Comparison of ENCODE assay signal across 10 mouse cellular contexts in the genomic region with DNA sequence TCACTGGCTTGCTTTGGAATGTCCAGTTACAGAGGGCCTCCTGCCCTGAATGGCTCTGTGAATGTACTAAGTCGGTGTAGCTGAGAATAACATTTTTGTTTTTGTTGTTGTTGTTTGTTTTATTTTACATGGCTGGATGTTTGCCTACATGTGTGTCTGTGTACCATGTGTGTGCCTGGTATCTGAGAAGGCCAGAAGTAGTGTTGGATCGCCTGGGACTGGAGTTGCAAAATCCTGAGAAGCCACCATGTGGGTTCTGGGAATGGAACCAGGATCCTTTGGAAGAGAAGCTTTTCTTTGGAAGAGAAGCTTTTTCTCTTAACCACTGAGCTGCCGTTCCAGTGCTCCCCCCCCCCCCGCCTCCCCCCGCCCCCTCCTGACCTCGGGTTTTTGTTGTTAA. TPM values are rescaled to one million over a fixed set of nuclear protein-coding genes. Genes with fewer than 3 reads are reported as not detected.
DNase-seq lines count a peak whose midpoint lies in the region; ATAC-seq and TF ChIP-seq lines count a peak whose summit lies in the region.
"Had no signal": no experiment of that assay in that cellular context is flagged by ENCODE, and none has a peak within 500 bp of the region (broad histone marks: within the 10 kb centered on the region; RNA-seq: fewer than 3 reads in every experiment).

No protein-coding gene starts in this region.

- DNase-seq in adrenal gland, adult 2 months: peak; percentile 34
- DNase-seq in adrenal gland, postnatal 14 days: no peak
- DNase-seq in liver, adult 2 months (ENCODE audit: extremely low read depth, low read depth, low spot score): no peak
- DNase-seq in liver: no peak
- no peak for DNase-seq in limb, embryonic 14.5 days (ENCODE audit: low spot score)
- DNase-seq in layer of hippocampus, adult 18-20 months (ENCODE audit: low spot score in 2 of 2): no peak
- no peak for DNase-seq in retina, embryonic 14.5 days (ENCODE audit: low spot score)

- 15% methylated on average over 6 of the region's 6 CpGs for WGBS in liver, adult 2 months
- WGBS in limb, embryonic 14.5 days: 46% methylated on average over 6 of the region's 6 CpGs
- 36% methylated on average over 6 of the region's 6 CpGs for WGBS in stomach, embryonic 15.5 days

- H3K4me3 ChIP-seq in liver, adult 2 months (ENCODE audit: insufficient read depth, low read depth, low read length): no peak overlapping the region
- no peak overlapping the region for H3K4me3 ChIP-seq in limb, embryonic 14.5 days (replicated peaks; ENCODE audit: low read length)
- H3K4me3 ChIP-seq in stomach, embryonic 15.5 days (replicated peaks): no peak overlapping the region

- H3K27me3 ChIP-seq in liver, adult 2 months (ENCODE audit: control insufficient read depth, insufficient read depth, low read length): no peaks in the 10 kb centered on the region
- no peaks in the 10 kb centered on the region for H3K27me3 ChIP-seq in limb, embryonic 14.5 days (ENCODE audit: control insufficient read depth, insufficient read depth, low read length)
- no peaks in the 10 kb centered on the region for H3K27me3 ChIP-seq in stomach, embryonic 15.5 days (replicated peaks)

- no peaks in the 10 kb centered on the region for H3K9me3 ChIP-seq in limb, embryonic 14.5 days (ENCODE audit: control insufficient read depth, low read length)
- no peaks in the 10 kb centered on the region for H3K9me3 ChIP-seq in stomach, embryonic 15.5 days

- TF ChIP-seq CTCF in liver, adult 2 months (IDR thresholded peaks at IDR 0.05; ENCODE audit: low read depth, low read length): no peak

- H3K79me2 ChIP-seq in liver, adult 2 months (ENCODE audit: control insufficient read depth, insufficient read depth, low read length): peaks cover 20% of the 10 kb centered on the region; the same call in 1 of the 2 replicates

- no peak for ATAC-seq in limb, embryonic 14.5 days (ENCODE audit: low FRiP score, low read depth)
- ATAC-seq in stomach, embryonic 15.5 days (ENCODE audit: insufficient read depth, low FRiP score, low read depth): no peak

- peak overlapping the region; percentile 63; the same call in 1 of the 2 replicates for H3K4me2 ChIP-seq in limb, embryonic 14.5 days (replicated peaks; ENCODE audit: low read depth, low read length, severe bottlenecking)
- H3K4me2 ChIP-seq in stomach, embryonic 15.5 days: peak overlapping the region; percentile 80; the same call in 1 of the 2 replicates

- 0 out of 2 replicates have a peak overlapping the region, but pooled peaks have one; percentile 11 for H3K9ac ChIP-seq in liver, adult 2 months (ENCODE audit: low read depth, low read length)
- H3K9ac ChIP-seq in limb, embryonic 14.5 days (ENCODE audit: low read depth, low read length, severe bottlenecking): no peak overlapping the region
- H3K9ac ChIP-seq in stomach, embryonic 15.5 days: no peak overlapping the region

- peaks cover 3% of the 10 kb centered on the region; the same call in 1 of the 2 replicates for H3K36me3 ChIP-seq in liver, adult 2 months (ENCODE audit: control insufficient read depth, insufficient read depth, low read length)
- H3K36me3 ChIP-seq in limb, embryonic 14.5 days (ENCODE audit: control insufficient read depth, insufficient read depth, low read length): peaks cover 14% of the 10 kb centered on the region
- peaks cover 4% of the 10 kb centered on the region; the same call in 1 of the 2 replicates for H3K36me3 ChIP-seq in stomach, embryonic 15.5 days

- peaks cover 39% of the 10 kb centered on the region for H3K4me1 ChIP-seq in liver, adult 2 months (ENCODE audit: control insufficient read depth, insufficient read depth, low read length)
- peaks cover 57% of the 10 kb centered on the region for H3K4me1 ChIP-seq in limb, embryonic 14.5 days (ENCODE audit: control insufficient read depth, insufficient read depth, low read length)
- peaks cover 54% of the 10 kb centered on the region for H3K4me1 ChIP-seq in stomach, embryonic 15.5 days

- no peak for TF ChIP-seq POLR2A in liver, adult 2 months (IDR thresholded peaks at IDR 0.05; ENCODE audit: extremely low read depth, insufficient read depth, low read length)
- TF ChIP-seq POLR2A in limb, embryonic 14.5 days (IDR thresholded peaks at IDR 0.05; ENCODE audit: borderline replicate concordance, extremely low read depth, insufficient read depth, insufficient read length): no peak

- peak overlapping the region; percentile 56 for H3K27ac ChIP-seq in liver, adult 2 months (replicated peaks; ENCODE audit: insufficient read depth, low read depth, low read length)
- no peak overlapping the region for H3K27ac ChIP-seq in limb, embryonic 14.5 days (replicated peaks; ENCODE audit: low read depth, low read length)
- H3K27ac ChIP-seq in stomach, embryonic 15.5 days: peak overlapping the region; percentile 97; the same call in 1 of the 2 replicates

RNA-seq across cellular contexts. Expression of a gene that starts 3.7 kb away (rescaled TPM):
- total RNA-seq in adrenal gland, adult 2 months (2021): 100 to 1,000 TPM; 118 to 172 TPM
- polyA plus RNA-seq in adrenal gland, adult 2 months (2012; rRNA removed): 127 and 138 TPM in 2 replicates
- total RNA-seq in adrenal gland, postnatal 14 days (2021): 98.2 and 107 TPM in 2 replicates
- 23.3 and 33.3 TPM in 2 replicates for total RNA-seq in liver, adult 2 months (2014; rRNA removed)
- 80.5 and 85.4 TPM in 2 replicates for polyA plus RNA-seq in liver, adult 2 months (2012; rRNA removed)
- 105 and 120 TPM in 2 replicates for polyA plus RNA-seq in limb, embryonic 14.5 days (2012; rRNA removed)
- polyA plus RNA-seq in limb, embryonic 14.5 days (2014; fragmentation: Nextera tagmentation; extraction: Ambion mirVana): 95.7 and 103 TPM in 2 replicates
- 112 and 122 TPM in 2 replicates for polyA plus RNA-seq in stomach, embryonic 15.5 days (2015; fragmentation: Nextera tagmentation; extraction: Ambion mirVana)
- 100 to 1,000 TPM; 107 to 110 TPM for total RNA-seq in layer of hippocampus, adult 18-20 months (2021)

RNA-seq across cellular contexts. Expression of a gene that starts 20.3 kb away (rescaled TPM):
- total RNA-seq in adrenal gland, adult 2 months (2021): 100 to 1,000 TPM; 700 to 846 TPM
- 13.7 and 14.2 TPM in 2 replicates for polyA plus RNA-seq in adrenal gland, adult 2 months (2012; rRNA removed)
- 809 and 980 TPM in 2 replicates for total RNA-seq in adrenal gland, postnatal 14 days (2021)
- total RNA-seq in liver, adult 2 months (2014; rRNA removed): 240 and 283 TPM in 2 replicates
- 68.5 and 71.4 TPM in 2 replicates for polyA plus RNA-seq in liver, adult 2 months (2012; rRNA removed)
- 456 and 903 TPM in 2 replicates for polyA plus RNA-seq in limb, embryonic 14.5 days (2012; rRNA removed)
- polyA plus RNA-seq in limb, embryonic 14.5 days (2014; fragmentation: Nextera tagmentation; extraction: Ambion mirVana): 730 and 764 TPM in 2 replicates
- 502 and 526 TPM in 2 replicates for polyA plus RNA-seq in stomach, embryonic 15.5 days (2015; fragmentation: Nextera tagmentation; extraction: Ambion mirVana)
- 100 to 1,000 TPM; 367 to 379 TPM for total RNA-seq in layer of hippocampus, adult 18-20 months (2021)

RNA-seq across cellular contexts. Expression of a gene that starts 26.8 kb away (rescaled TPM):
- total RNA-seq in adrenal gland, adult 2 months (2021): under 1 TPM in 1 of 2 experiments, not detected in 1; 0.49 TPM
- polyA plus RNA-seq in adrenal gland, adult 2 months (2012; rRNA removed): not detected in 2 replicates
- total RNA-seq in adrenal gland, postnatal 14 days (2021): not detected in 2 replicates
- total RNA-seq in liver, adult 2 months (2014; rRNA removed): not detected in 2 replicates
- not detected in 2 replicates for polyA plus RNA-seq in liver, adult 2 months (2012; rRNA removed)
- polyA plus RNA-seq in limb, embryonic 14.5 days (2012; rRNA removed): 0.34 TPM in 1 of 2 replicates, not detected in the other
- polyA plus RNA-seq in limb, embryonic 14.5 days (2014; fragmentation: Nextera tagmentation; extraction: Ambion mirVana): 0.35 TPM in 1 of 2 replicates, not detected in the other
- polyA plus RNA-seq in stomach, embryonic 15.5 days (2015; fragmentation: Nextera tagmentation; extraction: Ambion mirVana): 0.37 and 0.60 TPM in 2 replicates
- 1 to 10 TPM; 1.1 to 1.2 TPM for total RNA-seq in layer of hippocampus, adult 18-20 months (2021)
- polyA plus RNA-seq: embryonic facial prominence, embryonic 11.5 days; neural tube, embryonic 11.5 days had no signal

RNA-seq across cellular contexts. Expression of a gene that starts 36.1 kb away (rescaled TPM):
- total RNA-seq in adrenal gland, adult 2 months (2021): 10 to 100 TPM; 17.5 to 28.9 TPM
- 5.1 and 6.5 TPM in 2 replicates for polyA plus RNA-seq in adrenal gland, adult 2 months (2012; rRNA removed)
- total RNA-seq in adrenal gland, postnatal 14 days (2021): 17.6 and 18.7 TPM in 2 replicates
- total RNA-seq in liver, adult 2 months (2014; rRNA removed): 5.8 and 6.8 TPM in 2 replicates
- 6.2 and 6.3 TPM in 2 replicates for polyA plus RNA-seq in liver, adult 2 months (2012; rRNA removed)
- polyA plus RNA-seq in limb, embryonic 14.5 days (2012; rRNA removed): 20.6 and 22.0 TPM in 2 replicates
- 11.6 and 11.7 TPM in 2 replicates for polyA plus RNA-seq in limb, embryonic 14.5 days (2014; fragmentation: Nextera tagmentation; extraction: Ambion mirVana)
- 14.8 and 16.8 TPM in 2 replicates for polyA plus RNA-seq in stomach, embryonic 15.5 days (2015; fragmentation: Nextera tagmentation; extraction: Ambion mirVana)
- 10 to 100 TPM; 18.6 to 23.2 TPM for total RNA-seq in layer of hippocampus, adult 18-20 months (2021)

RNA-seq across cellular contexts. Expression of a gene that starts 38.1 kb away (rescaled TPM):
- total RNA-seq in adrenal gland, adult 2 months (2021): 1 to 10 TPM; 2.9 to 4.6 TPM
- 1.8 and 2.5 TPM in 2 replicates for polyA plus RNA-seq in adrenal gland, adult 2 months (2012; rRNA removed)
- total RNA-seq in adrenal gland, postnatal 14 days (2021): 2.4 and 3.5 TPM in 2 replicates
- total RNA-seq in liver, adult 2 months (2014; rRNA removed): 0.09 and 0.27 TPM in 2 replicates
- polyA plus RNA-seq in liver, adult 2 months (2012; rRNA removed): 0.14 and 0.29 TPM in 2 replicates
- polyA plus RNA-seq in limb, embryonic 14.5 days (2012; rRNA removed): 12.4 and 13.3 TPM in 2 replicates
- polyA plus RNA-seq in limb, embryonic 14.5 days (2014; fragmentation: Nextera tagmentation; extraction: Ambion mirVana): 5.3 and 7.2 TPM in 2 replicates
- 4.0 and 5.7 TPM in 2 replicates for polyA plus RNA-seq in stomach, embryonic 15.5 days (2015; fragmentation: Nextera tagmentation; extraction: Ambion mirVana)
- 10 to 100 TPM; 70.8 to 71.5 TPM for total RNA-seq in layer of hippocampus, adult 18-20 months (2021)
